Mouse (Mus musculus): Measurements from ENCODE around the gene Rab15.
"Not testable (repeated sequence)": the region's sequence is repeated elsewhere in the genome, so short reads cannot be mapped to it uniquely, and the experiment has no call there.

Gene Rab15

GRCm38 (mm10) chr12:76818120-76818519, 4.6 kb downstream of the Rab15 start:
- peak; percentile 63 for DNase-seq

- no peak for DNase-seq
These were observed 5.5 kb downstream of the Rab15 start for GRCm38 (mm10) chr12:76817176-76817575.

DNA sequence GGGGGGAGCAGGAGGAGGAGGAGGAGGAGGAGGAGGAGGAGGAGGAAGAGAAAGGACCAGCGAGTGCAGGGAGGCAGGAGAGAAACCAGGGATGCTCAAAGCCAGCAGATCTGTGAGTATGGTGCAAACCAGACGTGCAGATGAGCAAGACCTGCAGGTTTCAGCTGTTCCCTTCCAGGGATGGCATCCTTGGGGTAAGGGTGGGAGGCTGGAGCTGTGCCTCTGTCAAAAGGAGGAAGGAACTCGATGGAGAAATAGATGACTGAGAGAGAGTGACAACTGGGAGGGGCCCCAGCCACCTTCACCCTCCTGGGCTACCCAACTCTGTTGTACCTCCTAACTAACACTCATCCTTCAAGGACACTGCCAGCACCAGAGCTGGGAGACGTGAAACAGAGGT, 6.0 kb downstream of the Rab15 start:
- no peak for DNase-seq

DNA sequence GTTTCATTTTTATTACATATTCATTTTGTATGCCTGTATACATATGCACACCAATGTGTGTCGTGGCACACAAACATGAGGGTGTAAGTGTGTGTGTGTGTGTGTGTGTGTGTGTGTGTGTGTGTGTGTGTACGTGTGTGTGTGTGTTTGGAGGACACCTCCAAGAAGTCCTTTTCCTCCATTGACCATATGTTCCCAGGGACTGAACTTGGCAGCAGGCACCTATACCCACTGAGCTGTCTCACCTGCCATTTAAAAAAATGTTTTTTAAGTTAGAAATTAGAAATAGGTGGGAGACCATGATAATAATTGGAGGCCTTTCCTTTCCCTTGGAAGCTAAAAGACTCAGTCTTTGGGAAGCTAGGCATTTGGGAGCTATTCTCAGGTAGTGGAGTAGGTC, 8.6 kb downstream of the Rab15 start:
- no peak for DNase-seq

- no peak for DNase-seq
These were observed 9.2 kb downstream of the Rab15 start for GRCm38 (mm10) chr12:76813543-76813942.

DNA sequence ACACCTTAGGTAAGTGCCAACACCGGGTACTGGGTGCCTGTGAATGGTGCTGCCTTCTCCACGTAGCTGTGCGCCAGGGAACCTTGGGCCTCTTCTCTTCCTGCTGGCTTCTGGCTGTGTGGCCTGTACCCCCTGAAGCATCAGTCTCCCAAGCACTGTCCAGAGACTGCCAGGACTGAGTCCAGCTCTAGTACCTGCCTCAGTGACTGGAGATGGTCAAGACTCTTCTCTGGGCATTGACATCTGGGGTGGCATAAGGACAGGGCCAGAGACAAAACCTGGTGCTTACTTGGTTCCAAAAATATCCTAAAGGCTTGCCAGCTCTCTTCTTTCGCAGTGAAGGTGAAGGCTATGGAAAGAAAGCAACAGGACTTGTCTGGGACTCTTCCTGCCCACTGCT, 11.7 kb downstream of the Rab15 start:
- DNase-seq = no peak

DNA sequence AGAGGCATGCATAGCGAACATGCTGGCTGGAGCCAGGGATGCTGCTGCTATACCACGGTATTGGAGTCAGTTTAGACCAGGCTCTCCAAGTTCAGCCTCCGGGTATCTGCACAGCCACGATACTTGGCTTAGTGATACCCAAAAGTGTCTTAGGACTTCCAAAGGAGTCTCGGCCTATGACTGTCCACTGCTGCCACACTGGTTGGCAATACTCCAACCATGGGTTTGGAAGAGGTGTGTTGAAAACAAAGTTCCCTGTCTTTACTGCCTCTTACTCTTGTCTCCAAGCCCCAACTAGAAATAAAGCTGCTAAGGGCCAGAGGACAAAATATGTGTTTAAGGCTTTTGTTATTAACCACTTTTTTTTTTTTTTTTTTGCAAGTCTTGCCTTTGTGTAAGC, 12.2 kb downstream of the Rab15 start:
- no peak for DNase-seq

GRCm38 (mm10) chr12:76807796-76808195, 14.9 kb downstream of the Rab15 start:
- no peak for DNase-seq

DNA sequence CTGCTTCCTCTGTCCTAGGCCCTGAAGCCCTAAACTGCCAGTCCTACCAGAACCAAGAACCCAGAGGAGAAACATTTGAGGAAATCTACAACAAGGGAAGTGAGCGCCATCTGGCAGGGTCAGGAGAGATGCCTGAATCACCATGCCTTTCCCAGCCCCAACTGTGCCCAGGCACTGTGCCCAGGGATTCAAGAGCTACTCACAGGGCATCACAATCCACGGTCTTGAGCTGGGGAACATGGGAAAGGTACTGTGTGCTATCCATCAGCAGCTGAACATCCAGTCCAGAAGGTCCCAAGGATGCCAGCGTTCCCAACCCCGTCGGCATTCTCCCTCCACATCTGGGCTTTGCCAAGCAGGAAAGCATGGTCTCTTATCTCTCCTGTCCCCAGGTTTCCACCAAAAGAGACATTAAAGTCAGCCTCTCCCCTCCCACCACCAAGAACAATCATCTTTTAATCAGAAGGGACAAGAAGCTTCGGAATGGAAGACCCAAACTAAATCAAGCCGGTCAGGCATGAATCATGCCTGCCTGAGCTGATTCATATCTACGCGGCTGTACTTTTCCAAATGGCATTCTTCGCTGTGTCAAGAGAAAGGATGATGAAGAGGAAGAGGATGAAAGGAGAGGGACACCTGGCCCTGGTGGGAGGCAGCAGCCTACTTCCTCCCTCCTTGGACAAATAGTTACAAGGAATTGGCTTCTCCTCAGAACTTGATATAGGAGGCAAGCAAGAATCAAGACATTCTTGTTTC, 17.5 kb downstream of the Rab15 start:
- DNase-seq = no peak

GRCm38 (mm10) chr12:76803700-76804252, 18.9 kb downstream of the Rab15 start:
- DNase-seq = peak; percentile 31

DNA sequence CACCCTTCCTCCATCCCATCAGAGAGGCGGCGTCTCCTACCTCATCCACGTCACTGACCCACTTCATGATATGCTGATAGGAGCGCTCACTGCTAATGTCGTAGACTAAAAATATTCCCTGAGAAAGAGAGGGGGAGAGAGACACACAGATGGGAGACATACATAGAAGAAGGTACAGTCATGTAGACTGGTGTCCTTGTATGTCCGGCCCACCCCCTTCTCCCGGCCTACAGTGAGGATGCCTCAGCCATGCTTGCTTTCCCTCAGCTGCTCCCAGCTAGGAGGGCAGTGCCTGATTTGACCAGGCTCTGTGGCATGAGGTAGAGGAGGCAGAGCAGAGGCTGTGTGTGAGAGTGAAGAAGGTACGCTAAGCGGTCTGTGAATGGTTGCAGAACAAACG, 19.7 kb downstream of the Rab15 start:
- no peak for DNase-seq

DNA sequence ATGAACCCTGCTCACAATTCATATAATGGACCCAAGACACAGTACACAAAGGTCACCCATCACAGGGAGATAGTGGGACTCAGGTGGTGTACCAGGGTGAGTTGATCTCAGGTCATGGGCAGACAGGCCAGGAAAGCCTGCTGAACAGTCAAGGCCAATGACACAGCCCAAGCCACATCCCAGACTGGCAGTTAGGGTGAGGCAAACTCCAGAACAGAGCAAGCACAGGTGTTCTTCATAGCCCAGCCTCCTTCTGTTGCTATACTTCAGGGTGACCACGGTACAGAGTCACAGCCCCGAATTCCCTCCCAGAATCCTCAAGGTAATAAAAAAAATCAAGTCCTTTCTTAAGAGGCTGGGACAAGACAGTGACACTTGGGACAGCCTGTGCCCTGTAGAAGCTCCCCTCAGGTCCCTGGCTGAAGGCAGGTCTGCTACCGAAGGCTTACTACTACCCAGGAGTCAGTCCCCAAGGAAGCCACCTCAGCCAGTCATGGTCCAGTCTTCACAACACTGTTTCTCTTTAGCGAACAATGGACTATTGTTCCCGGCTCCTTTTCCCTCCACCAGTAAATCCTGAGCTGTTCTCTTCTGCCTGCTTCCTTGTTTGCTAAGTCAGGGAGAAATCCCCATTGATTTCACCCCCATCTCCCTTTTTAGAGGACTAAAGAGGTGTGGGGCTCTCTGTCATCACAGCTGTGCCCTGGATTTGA, 24.5 kb downstream of the Rab15 start:
- no peak for DNase-seq

- no peak for DNase-seq
These were observed 25.7 kb downstream of the Rab15 start for GRCm38 (mm10) chr12:76796938-76797539.

GRCm38 (mm10) chr12:76795350-76795749, 27.4 kb downstream of the Rab15 start, which contains the start of gene Gpx2:
Gene Gpx2, minus strand, starts transcription at chr12:76795554.
- DNase-seq = no peak

DNA sequence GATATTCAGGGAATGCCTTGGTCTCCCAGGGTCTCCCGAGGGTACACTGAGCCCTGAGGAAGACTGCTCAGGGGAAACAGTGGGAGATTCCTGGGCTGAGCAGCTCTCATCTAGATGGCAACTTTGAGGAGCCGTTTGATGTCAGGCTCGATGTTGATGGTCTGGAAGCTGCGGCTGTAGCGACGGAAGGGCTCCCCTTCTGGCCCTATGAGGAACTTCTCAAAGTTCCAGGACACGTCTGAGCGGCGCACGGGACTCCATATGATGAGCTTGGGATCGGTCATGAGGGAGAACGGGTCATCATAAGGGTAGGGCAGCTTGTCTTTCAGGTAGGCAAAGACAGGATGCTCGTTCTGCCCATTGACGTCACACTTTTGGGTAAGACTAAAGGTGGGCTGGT, 30.2 kb downstream of the Rab15 start:
- DNase-seq = not testable (repeated sequence)

- DNase-seq = no peak
These were observed 32.1 kb downstream of the Rab15 start for GRCm38 (mm10) chr12:76790446-76791084.

GRCm38 (mm10) chr12:76784056-76784619, 38.6 kb downstream of the Rab15 start:
- no peak for DNase-seq

DNA sequence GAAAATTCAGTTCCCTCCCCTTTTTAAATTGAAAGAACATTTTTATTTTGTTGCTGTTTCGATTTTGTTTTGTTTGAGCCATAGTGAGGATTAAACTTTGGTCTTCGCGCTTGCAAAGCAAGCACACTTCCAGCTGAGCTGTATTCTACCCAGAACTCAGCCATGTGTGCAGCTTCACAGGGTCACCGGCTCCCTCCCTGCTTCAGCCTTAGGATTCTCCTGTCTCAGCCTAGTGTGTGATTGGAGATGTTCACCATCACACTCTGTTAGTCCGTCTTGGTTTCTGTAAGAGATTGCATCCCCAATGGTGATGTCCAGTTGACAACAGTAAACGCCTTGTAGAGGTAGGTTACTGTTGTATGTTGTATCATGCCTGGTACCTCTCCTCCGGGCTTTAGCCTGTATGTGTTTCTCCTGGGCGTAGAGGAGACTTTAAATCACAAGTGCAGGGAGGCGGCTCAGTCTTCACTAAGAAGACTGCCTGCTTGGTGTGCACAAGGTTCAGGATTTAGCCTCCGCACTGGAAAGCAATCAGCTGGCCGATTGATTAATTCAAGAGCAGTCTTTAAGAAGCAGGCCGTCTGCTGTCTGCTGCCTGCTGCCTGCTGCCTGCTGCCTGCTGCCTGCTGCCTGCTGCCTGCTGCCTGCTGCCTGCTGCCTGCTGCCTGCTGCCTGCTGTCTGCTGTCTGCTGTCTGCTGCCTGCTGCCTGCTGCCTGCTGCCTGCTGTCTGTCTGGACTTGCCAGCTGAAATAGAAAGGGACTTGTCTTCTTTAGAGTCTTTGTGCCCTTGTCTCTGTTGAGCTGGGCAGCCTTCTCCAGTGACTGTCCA, 41.9 kb downstream of the Rab15 start:
- no peak for DNase-seq

DNA sequence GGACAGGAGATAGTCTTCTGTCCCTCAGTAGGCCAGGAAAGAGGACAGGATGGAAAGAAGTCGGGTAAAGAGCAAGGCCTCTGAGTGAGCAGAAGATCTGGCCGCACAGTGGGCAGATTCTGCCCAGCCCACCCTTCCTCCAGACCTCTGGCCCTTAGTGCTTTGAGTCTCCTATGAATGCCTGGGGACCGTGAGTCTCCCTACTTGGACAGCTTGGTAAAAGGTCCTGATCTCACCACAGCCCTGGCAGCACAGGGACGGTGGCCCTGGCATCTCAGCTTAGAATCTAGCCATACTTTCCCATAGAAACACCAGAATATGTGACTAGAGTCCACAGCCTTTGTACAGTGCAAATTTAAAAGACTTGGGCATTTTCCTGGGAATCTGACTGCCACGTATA, 42.8 kb downstream of the Rab15 start:
- no peak for DNase-seq

- DNase-seq = no peak
These were observed 44.2 kb downstream of the Rab15 start for GRCm38 (mm10) chr12:76778305-76779083.

GRCm38 (mm10) chr12:76777845-76778244, 44.9 kb downstream of the Rab15 start:
- no peak for DNase-seq

Measured in kidney, adult 11 months (tissue).